Mouse (Mus musculus) kidney, postnatal 14 days (tissue): Measurements from ENCODE around the gene Itgax.
"Not testable (repeated sequence)": the region's sequence is repeated elsewhere in the genome, so short reads cannot be mapped to it uniquely, and the experiment has no call there.

ENCODE experiments used
- DNase-seq: peaks from one replicate; pipeline ENCODE4 v3.0.0; 2022; ENCODE audit warnings: mixed read lengths

Gene Itgax

DNA sequence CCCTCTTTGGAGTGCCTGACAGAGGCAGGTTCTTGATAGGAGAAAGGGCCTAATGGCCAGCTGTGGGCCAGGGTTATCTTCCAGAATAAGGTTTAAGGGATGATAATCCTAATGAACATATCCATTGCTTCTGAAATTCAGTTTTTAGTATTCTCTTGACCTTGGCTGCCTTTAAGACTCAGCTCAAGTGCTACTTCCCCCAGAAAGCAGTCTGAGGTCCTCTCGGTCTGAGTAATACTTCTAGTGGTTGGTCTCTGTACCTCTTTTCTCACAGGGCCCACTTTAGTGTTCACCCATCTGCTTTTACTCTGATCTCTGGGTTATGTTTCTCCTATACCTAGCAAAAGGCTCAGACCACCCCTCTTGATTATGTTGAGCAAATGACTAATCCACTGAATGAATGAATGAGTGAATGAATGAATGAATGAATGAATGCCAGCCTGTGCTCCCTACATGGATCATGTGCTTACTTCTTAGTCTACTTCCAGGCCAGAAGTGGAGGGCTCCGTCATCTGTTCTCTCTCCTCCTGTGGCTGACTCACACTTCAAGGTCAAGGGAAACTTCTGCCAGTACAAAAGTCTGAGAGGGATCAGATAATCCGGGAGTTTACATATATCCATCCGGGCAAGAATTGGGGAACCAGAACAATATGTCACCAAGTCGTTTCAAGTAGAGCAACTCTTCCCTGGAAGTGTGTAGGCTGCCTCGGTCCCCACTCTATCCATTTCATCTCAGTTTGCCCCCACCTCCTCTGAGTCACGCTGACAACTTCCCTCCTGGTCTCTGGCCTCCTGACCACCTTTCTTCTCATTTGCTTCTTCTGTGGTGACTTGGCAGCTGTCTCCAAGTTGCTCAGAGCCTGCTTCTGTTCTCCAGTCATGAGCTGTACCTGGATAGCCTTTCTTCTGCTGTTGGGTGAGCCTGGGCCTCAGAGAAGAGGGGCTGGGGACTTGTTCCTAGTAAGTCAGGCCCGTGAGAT is at the start of gene Itgax:
Gene Itgax, plus strand, starts transcription at position 807 of the 980 bp plus-strand sequence.
- no peak for DNase-seq

DNA sequence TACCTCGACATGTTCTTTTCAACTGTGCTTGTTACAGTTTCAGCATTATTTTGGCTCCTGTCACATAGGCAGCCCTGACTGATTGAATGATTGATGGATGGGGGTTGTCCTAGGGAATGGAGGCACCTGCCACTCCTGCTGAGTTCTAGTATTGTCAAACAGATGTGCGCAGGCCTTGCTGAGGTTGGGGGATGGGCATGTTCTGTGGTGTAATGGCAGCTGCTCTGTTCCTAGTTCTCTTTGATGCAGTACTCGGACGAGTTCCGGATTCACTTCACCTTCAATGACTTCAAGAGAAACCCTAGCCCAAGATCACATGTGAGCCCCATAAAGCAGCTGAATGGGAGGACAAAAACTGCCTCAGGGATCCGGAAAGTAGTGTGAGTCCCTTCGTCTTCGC is 49.3 kb upstream of the Itgax start:
- DNase-seq, result no peak

DNA sequence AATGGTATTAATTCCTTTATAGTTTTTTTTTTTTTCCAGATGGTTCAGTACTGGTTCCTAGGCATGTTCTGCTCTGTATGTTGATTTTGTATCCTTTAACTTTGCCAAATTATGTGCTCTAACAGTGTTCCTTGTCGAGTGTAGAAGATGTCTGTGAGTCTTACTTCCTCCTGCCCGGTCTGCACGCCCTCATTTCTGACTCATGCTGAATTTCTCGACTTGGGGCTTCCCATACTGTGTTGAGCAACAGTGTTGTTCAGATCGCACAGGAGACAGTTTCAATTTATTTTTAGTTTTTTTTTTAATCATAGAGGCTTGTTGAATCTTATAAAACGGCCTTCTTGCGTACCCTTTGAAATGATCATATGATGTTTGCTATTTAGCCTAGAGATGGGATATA is 40.2 kb upstream of the Itgax start:
- DNase-seq, result no peak

DNA sequence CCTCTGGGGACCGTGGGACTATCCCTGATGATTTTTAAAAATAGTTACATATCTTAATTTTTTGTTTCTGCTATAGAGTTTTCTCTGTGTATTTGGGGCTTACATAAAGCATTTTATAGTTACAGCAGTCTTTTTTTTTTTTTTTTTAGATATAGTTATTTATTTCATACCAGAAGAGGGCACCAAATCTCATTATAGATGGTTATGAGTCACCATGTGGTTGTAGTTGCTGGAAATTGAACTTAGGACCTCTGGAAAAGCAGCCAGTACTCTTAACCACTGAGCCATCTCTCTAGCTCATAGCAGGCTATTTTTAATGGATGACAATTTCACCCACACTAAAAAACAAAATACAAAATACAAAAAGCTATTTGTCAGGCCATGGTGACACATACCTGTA is 31.2 kb upstream of the Itgax start:
- no peak for DNase-seq

DNA sequence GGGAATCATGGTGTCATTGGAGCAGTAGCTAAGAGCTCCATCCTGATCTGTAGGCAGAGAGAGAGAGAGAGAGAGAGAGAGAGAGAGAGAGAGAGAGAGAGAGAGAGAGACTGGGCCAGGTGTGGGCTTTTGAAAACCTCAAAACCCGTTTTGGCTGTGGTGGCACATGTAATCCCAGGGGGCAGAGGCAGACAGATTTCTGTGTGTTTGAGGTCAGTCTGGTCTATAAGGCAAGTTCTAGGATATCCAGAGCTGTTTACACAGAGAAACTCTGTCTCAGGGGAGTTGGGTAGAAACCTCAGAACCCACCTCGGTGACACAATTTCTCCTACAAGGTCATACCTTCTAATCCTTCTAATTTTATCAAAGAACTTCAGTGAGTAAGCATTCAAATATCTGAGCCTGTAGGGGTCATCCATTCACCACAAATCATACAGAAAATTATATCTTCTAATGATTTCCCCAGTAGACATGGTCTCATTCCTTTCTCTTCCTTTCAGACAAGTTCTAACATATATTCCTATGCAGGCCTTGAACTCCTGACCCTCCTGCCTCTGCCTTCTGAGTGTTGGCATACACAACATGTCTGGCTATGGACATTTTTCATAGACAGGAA is 28.5 kb upstream of the Itgax start:
- DNase-seq, result no peak

DNA sequence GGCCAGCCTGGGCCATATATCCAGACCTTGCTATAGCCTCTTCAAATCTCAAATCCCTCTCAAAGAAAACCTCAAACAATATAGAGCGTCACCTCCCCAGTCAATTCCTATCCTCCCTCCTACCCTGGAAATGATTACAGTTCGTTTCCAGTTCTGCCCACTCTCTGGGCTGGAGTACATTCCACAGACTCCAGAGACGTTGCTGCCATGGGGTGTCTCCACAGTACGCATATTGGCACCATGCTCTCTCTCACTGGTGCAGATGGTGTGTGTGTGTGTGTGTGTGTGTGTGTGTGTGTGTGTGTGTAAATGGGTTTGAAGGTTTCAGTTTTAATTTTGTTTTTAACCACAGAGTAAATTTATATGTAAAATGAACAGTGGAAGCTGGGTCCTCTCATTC is 24.1 kb upstream of the Itgax start:
- DNase-seq, result no peak

DNA sequence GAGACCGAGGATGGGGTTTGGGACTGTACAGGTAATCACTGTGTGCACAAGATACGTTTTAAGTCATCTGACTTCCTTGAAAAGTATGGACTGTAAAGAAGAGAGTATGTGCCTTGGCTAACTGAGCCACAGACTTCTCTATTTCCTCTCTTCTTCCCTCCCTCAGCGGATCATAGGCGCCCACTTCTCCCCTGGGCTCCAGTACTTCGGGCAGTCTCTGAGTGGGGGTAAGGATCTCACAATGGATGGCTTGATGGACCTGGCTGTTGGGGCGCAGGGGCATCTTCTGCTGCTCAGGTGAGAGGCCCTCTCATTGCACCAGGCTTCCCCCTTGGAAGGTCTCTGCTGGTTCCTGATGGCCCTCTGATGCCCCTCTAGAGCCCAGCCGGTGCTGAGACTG is 21.9 kb upstream of the Itgax start:
- no peak for DNase-seq

DNA sequence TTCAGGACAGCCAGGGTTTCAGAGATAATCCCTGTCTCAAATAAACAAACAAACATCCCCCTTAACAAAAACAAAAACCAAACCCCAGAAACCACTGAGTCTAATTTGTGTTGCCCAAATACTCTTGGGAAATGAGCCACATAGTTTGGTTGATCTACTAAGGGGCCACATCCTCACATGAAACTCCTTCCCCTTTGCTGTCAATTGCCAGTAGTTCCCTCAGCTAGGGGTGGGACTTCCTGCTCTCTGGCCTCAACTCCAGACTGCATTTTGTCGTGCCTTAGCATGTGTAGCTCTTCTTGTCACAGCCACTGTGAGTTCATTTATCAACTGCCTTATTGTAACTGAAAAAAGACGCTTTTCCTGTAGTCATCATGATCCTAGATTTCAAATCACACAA is 19.0 kb upstream of the Itgax start:
- DNase-seq, result no peak

DNA sequence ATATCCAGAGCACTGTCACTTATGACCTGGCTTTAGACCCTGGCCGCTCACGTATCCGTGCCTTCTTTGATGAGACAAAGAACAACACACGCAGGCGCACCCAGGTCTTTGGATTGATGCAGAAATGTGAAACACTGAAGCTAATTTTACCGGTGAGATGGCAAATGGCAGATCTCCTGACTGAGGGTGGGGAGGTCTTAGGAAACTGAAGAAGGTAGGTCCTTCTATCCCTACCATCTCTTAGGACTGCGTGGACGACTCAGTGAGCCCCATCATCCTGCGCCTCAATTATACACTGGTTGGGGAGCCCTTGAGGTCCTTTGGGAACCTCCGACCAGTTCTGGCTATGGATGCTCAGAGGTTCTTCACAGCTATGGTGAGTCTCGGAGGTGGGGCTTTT is 17.2 kb upstream of the Itgax start:
- no peak for DNase-seq

DNA sequence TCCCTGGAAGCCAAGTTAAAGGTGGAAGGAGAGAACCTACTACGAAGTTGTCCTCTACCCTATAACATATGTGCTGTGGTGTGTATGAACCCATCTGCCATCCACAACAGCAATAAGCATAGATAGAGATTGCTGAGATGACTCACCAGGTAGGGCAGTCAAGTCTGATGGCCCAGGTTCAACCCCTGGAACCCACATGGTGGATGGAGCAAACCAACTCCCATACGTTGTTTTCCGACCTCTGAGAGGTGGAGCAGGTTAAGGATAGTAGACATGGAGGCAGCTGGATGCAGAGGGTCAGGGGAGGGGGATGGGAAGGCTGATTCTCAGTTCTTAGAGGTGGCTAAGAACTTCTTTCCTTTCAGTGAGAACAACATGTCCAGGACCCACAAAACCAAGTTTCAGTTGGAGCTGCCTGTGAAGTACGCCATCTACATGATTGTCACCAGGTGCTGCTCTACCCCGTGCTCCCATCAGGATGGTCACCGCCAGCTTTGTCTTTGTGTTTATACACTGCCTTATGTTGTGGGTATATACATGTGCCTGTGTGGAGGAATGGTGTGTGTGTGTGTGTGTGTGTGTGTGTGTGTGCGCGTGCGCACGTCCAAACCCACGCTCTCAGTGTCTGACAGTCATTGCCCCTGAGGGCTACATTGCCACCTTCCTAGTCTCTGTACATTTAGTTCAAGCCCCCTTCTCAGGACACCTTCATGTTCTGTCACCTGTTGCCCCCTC is 14.8 kb upstream of the Itgax start:
- DNase-seq, result no peak

DNA sequence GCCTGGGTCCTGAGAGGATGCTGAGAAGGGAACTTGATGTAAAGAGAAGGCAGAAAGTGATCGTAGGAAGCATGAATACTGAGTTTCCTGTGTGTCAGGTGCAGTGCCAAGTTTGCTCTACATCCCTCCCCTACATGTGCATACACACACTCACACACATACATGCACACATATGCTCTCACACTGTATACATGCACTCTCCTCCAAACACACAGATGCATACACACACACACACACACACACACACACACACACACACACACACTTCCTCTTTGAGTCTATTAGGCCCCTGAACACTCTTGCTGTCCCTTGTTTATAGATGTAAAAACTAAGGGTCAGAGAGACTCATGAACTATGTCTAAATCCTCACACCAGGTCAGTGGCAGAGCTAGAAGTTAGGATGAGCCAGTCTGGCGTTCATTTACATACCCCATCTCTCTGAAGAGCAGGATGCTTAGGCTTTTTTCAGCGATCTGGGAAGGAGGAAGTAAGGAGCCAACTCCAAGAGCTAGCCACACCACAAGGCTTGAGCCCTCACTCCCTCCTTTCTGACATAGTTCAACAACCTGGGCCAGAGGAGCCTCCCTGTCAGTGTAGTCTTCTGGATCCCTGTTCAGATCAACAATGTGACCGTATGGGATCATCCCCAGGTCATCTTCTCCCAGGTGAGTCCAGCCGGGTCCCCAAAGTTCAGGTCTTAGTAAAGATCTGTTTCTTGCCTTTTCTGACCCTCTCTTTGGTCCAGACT is 14.0 kb upstream of the Itgax start:
- no peak for DNase-seq

DNA sequence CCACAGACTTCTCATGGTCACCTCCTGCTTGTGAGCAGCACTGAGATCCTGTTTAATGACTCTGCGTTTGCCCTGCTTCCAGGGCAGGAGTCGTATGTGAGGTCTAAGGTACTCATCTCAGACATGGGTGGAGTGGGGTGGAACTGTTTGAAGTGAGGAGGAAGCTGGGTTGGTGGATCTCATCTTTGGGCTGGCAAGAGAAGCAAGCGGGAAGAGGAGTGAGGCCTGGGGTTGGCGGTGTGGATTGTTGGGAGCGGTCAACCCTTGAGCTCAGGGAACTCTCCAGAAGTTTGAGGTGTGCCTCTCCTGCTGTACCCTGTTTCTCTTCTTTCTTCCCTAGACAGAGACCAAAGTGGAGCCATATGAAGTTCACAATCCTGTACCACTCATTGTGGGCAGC is 13.0 kb upstream of the Itgax start:
- no peak for DNase-seq

DNA sequence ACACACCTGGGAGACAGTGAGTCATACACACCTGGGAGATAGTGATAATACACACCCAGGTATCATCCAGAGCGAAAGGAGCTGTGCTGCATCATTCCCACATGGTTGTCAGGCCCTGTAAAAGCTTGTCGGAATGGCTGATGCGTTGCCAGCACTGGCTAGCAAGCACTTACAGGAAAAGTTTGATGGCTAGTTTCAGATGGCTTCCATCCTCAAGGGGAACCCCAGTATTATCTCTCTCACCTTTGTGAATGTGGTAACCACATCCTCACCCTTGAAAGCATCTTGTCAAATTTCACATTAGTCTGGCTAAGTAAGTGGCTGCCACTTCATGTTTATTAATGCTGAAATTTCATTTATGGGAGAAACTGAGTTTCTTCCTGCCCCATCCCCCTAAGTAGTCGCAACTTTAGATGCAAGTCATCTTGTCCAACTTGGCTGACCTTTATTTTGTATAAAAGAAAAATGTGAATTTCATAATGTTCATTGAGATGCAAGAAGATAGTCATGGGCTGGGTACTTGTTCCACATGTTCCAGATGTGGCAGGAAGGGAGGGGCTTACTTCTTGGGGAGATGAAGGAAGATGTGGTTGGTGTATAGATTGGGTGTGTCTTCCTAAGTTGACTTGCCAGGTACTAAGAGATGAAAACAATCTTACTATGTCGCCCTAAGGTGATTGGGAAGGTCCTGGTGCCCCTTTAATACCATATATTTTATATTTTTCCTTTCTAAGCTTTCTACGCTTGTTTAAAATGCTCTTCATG is 9.4 kb upstream of the Itgax start:
- no peak for DNase-seq

DNA sequence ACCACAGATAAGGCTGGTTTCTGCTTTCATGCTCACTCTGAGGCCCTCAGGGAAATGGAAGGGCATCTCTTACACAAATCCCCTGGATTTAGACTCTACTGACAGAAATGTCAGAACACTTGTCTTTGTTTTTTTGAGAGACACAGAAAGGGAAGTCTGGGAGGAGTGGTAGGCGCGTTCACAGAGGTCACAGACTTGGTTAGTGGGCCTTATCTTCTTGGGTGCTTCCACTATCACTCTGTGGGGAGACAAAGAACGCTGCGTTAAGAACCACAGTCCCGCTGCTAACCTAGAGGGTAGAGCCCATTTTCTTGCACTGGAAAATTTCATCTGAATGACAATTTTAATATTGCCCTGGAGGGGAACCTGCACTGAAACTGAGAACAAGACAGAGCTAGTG is 2.8 kb downstream of the Itgax start:
- DNase-seq, result no peak

DNA sequence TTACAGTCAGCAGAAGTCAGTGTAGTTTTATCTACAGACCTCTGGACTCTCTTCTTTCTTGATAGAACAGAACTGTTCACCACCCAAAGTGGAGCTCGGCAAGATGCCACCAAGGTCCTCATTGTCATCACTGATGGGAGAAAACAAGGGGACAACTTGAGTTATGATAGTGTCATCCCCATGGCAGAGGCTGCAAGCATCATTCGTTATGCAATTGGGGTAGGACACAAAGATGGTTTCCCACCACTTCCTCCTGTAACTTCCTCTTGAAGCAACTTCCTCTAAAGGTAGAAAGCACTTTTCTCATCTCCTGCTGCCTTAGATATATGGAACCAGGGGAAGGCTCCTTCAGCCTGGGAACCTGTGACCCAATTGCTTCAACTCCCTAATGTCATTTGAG is 4.2 kb downstream of the Itgax start:
- no peak for DNase-seq

DNA sequence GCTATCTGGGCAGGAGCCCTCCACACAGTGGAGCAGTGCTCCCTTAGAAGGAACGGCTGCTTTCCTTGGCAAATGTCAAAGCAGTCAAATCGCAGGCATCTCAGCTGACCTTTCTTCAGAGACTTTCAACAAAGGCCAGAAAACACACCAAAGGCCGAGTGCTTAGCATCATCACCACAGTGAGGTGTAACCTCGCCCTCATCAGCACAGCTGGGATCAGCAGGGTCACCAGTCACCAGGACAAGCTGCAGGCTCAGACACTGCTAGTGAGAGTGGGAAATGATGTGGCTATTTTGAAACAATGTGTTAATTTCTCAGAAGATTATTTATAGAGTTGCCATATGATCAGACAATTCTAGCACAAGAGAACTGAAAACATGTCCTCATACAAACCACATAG is 7.6 kb downstream of the Itgax start:
- DNase-seq, result no peak

DNA sequence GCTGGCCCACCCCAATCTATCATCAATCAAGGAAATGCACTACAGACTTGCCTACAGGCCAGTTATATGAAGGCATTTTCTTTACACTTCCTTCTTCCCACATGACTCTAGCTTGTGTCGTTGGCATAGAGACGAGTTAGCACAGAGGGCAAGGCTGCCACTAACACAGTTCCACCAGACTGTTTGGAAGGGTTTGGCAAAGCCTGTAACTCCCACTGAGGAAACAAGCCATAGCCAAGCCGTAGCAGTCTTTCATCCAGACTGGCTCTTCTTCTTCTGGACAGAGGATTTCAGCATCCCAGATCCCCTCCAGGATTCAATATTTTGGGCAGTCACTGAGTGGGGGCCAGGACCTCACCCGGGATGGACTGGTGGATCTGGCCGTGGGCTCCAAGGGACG is 10.3 kb downstream of the Itgax start:
- no peak for DNase-seq

DNA sequence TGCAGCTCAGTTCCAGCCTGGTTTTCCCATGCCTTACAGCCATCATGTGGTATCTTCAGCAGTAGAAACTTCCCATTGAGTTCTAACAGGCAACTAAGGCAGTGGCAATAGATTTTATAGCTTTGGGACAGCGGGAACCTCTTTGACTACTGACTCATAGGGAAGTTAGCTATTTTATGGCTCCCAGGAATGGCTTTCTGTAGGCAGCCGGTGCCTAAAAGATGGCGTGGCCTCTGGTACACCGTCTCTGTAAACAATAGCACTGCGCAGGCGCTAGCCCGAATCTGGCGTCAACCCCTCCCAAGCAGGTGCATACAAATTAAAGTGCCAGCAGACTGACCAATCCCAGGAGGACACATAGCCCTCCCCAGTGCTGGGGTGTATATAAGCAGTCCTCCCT is 21.6 kb downstream of the Itgax start:
- DNase-seq, result no peak

DNA sequence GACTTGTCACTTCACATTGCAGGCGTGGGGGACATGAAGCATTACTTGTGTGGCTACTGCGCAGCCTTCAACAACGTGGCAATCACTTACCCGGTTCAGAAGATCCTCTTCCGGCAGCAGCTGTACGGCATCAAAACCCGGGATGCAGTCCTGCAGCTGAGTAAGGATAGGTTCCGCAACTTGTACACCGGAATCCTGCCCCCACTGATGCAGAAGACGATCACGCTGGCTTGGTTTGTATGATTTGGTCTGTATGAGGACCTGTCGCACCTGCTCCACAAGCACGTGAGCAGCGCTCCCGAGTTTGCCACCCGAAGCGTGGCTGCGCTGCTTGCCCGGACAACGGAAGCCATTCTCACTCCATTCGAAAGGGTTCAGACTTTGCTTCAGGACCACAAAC is 24.7 kb downstream of the Itgax start, which contains the start of gene Itgad:
Gene Itgad, plus strand, starts transcription at position 301 of the 400 bp plus-strand sequence.
- DNase-seq, result no peak

DNA sequence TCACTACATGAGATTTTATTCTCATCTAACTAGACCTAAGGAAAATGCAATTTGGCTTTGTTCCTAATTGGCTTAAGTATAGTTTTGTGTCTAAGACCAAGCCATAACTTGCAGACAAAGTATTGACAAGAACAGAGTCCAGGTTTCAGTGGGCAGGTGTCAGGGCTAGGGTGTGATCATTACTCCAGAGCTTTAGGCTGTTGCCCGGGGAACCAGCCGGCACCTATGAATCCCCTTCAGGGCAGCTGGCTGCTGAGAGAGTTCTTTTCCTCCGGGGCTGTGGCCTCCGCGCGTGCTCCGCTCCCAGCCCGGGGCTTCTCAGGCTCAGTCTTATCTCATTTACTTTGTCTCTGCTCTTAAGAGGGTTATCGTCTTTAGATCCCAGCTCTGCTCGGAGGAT is 25.6 kb downstream of the Itgax start:
- no peak for DNase-seq

DNA sequence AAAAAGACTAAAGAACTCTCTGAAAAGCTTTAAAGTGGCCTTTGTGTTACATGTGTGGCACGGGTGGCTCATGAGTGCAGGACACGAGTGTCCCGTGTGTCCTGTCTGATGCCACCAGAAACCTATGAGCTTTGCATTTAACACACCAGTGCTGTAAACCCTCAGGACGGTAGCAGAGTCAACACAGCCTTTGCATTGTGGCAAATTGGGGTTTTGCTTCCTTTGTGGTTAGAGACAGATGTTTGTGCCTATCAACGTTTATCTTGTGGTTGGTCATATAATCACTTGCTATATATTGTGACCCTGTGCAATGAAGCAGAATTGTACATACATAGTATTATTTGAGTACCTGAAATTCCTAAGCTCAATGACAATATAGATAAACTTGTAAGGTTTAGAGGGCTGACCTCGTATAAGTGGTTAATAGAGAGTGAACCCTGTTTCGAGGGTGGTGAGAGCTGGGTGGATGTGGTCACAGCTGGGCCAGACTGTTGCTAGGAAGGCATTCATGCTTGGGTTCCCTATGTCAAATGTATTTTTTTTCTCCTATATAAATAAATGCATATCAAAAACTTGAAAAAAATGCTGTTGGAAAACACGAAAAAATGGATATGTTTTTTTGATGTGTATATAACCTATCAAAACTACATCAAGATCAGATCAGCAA is 29.5 kb downstream of the Itgax start:
- not testable (repeated sequence) for DNase-seq

DNA sequence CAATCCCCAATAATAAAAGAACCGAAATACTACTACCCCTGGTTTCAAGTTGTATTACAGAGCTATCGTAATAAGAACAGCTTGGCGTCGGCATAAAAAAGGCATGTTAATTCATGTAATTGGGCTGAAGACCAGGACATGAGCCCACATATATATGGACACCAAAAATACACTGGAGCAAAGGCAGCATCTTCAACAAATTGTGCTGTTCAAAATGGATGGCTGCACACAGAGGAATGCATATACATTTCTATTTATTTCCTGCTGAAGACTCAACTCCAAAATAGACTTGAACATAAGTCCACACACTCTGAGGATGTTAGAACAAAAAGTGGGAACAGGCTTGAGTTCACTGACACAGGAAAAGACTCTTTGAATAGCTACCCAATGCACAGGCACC is 34.7 kb downstream of the Itgax start:
- no peak for DNase-seq
